Mouse (Mus musculus) lung, adult 2 months (tissue): ENCODE results near the gene Mettl4. TPM values are rescaled to one million over a fixed set of nuclear protein-coding genes. Genes with fewer than 3 reads are reported as not detected.
"Not testable (repeated sequence)": the region's sequence is repeated elsewhere in the genome, so short reads cannot be mapped to it uniquely, and the experiment has no call there.

Source experiments
- DNase-seq: peaks from one replicate; pipeline ENCODE4 v3.0.0; 2022
- H3K4me1 ChIP-seq: fragments of 200-500 bp; 2 replicates; pipeline ENCODE4 v1.6.1; 2011; ENCODE audit warnings: low read length; ENCODE audit not compliant: control insufficient read depth, insufficient read depth
- H3K4me3 ChIP-seq: fragments of 200-500 bp; replicated peaks from 2 replicates; pipeline ENCODE3; 2011; ENCODE audit warnings: low read depth, mild to moderate bottlenecking, control low read depth, low read length; ENCODE audit errors: extremely low read depth
- CTCF ChIP-seq: fragments of 200-500 bp; IDR thresholded peaks from 2 replicates; pipeline ENCODE4 v1.5.1; 2011; ENCODE audit warnings: mild to moderate bottlenecking, low read length, control low read depth; ENCODE audit not compliant: insufficient read depth
- POLR2A ChIP-seq: fragments of 200-500 bp; IDR thresholded peaks from 2 replicates; pipeline ENCODE4 v1.6.1; 2011; ENCODE audit warnings: low read depth, mild to moderate bottlenecking, control low read depth, low read length, borderline replicate concordance; ENCODE audit errors: extremely low read depth
- WGBS: fragments of 180-500 bp; shearing (Covaris S2); methylation state at CpG from one replicate; pipeline ENCODE4 v1.1.7; 2018; 5-methylcytosine and 5-hydroxymethylcytosine counted together
- polyA plus RNA-seq: library from polyadenylated mRNA; depleted of rRNA; stranded (reverse); fragments of >200 nt; gene quantifications from 2 replicates; pipeline ENCODE4 v1.2.3, GENCODE M21; 2012; rRNA removed

Gene Mettl4
- polyA plus RNA-seq: 2.8 and 3.9 TPM in 2 replicates

- under 1% methylated on average over 56 of the region's 56 CpGs for WGBS
- TF ChIP-seq POLR2A (peak; percentile 48; the same call in 1 of the 2 replicates), CTCF (no peak)
- Histone ChIP-seq H3K4me1 (no peaks in the 10 kb centered on the region), H3K4me3 (peak within 1 kb of the TSS; percentile 100)
- DNase-seq: peak; percentile 87
These were observed at the start of gene Mettl4 for GRCm38 (mm10) chr17:94749466-94750135. Gene Mettl4, minus strand, starts transcription at chr17:94750019.

DNA sequence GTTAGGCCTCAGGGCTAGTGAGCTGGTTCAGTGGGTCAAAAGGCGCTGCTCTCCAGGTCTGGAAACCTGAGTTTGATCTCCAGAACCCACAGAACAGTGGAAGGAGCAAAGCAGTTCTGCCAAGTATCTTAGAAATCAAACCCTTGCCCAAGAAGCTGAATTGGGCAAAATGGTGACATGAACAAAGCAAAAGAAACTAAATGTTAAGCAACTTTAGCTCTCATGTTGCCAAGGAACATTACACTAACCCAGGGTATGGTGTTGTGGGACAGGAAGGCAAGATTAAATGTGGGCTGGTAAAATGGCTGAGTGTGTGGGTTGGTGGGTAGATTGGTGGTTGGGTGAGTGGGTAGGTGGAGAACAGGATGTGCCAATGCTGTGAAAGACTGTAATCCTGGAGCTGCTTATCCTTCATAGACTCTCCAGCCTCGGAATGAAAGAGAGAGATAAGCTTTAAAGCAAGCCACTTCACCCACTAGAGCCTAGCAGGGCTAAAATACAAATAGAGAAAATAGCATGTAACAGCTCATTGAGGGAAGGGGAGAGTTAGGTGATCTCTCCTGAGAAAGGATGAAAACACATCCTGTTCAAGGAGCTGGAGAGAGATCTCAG is 29.2 kb upstream of the Mettl4 start:
- 64% methylated on average over 2 of the region's 2 CpGs for WGBS
- TF ChIP-seq CTCF (no peak), POLR2A (no peak)
- no peaks in the 10 kb centered on the region for H3K4me1 ChIP-seq
- H3K4me3 ChIP-seq: no peak overlapping the region
- no peak for DNase-seq

- H3K4me1 ChIP-seq: no peaks in the 10 kb centered on the region
- DNase-seq: no peak
- TF ChIP-seq CTCF (no peak), POLR2A (no peak)
- H3K4me3 ChIP-seq: no peak overlapping the region
- 72% methylated on average over 2 of the region's 2 CpGs for WGBS
These were observed 18.7 kb upstream of the Mettl4 start for GRCm38 (mm10) chr17:94768491-94768890.

GRCm38 (mm10) chr17:94764711-94765110 is 14.9 kb upstream of the Mettl4 start:
- Histone ChIP-seq H3K4me1 (no peaks in the 10 kb centered on the region), H3K4me3 (no peak overlapping the region)
- no peak for TF ChIP-seq CTCF
- no peak for TF ChIP-seq POLR2A
- DNase-seq: no peak
- 87% methylated on average over 3 of the region's 3 CpGs for WGBS

DNA sequence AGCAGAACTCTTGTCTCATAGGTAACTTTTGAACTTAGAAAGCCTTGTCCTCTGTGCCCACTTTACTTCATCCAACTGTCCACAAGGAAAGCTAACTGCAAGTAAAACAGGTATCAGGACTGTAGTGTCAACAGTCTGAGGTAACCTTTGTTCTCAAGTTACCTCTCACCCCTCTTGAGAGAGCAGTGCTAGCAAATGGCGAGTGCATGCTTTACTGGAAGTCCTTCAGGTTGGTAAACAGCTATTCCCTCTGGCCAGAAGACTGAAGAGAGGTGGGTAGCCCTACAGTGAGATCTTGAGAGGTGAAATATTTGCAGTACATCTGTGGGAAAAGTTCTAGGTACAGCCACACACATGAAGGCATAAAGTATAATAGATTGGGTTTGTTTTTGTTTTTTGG is 14.2 kb upstream of the Mettl4 start:
- H3K4me1 ChIP-seq: no peaks in the 10 kb centered on the region
- WGBS: 57% methylated on average over 1 of the region's 1 CpGs
- no peak overlapping the region for H3K4me3 ChIP-seq
- TF ChIP-seq POLR2A (no peak), CTCF (no peak)
- no peak for DNase-seq

DNA sequence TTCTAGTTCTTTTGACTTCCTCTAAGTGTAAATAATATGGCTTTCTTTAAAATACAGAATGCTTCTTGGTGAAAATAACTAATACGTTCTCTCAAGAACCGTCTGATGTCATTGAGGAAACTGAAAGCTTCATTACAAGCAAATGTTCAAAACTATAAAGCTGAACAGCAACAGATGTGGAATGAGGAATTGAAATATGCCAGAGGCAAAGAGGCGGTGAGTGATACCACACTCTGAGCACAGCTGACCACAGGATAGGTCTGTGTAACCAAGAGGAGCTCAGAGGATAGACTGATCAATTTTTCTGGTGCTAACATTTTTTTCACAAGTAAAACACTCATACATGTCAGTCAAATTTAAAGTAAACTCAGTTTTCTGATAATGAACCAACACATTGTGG is 12.6 kb upstream of the Mettl4 start:
- no peak for TF ChIP-seq POLR2A
- no peak for TF ChIP-seq CTCF
- DNase-seq: no peak
- no peak overlapping the region for H3K4me3 ChIP-seq
- 95% methylated on average over 3 of the region's 3 CpGs for WGBS
- H3K4me1 ChIP-seq: no peaks in the 10 kb centered on the region

DNA sequence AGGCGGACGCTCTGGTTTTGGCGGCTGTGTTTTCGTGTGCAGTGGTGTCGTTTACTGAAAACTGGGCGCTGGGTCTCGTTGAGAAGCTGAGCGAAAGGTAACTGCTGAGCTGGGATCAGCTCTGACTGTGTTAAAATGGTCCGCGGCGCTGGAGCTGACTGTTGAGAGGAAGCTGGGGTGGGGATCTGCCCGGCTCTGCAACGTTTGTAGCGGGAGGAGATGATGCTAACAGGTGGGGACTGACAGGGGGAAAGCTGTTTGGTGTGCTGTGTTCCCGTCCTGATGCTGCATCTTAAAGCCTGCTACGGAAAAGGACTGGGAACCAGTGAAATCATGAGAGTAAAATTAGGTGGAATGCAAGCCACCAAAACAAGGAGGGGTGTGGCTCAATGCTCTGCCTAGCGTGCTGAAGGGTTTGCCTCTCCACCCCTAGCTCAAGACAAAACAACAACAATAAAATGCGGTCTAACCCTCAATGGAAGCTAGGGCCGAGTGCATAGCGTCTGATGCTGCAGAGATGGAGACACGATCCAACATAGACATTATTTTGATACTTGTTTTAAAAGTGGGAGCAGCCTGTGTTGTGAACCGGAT is 414 bp upstream of the Mettl4 start:
- Histone ChIP-seq H3K4me3 (peak overlapping the region; percentile 100), H3K4me1 (no peaks in the 10 kb centered on the region)
- TF ChIP-seq CTCF: no peak
- no peak for TF ChIP-seq POLR2A
- WGBS: 2% methylated on average over 22 of the region's 22 CpGs
- DNase-seq: no peak

DNA sequence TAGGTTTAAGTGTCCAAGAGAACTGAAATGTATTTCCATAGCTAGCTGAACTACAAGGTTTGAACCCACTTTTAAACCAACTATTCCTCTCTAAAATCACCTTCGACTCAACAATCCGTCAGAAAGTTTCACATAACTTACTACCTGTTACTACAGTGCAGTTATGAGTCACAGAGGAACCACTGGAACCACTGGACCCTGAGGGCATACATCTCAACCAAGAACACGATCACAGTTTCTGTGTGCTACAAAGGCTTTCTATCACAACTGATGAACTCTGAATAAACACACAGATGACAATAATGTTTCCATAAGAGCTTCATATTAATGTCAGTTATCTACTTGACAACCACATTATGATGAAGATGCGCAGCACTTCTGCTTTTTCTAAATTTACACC is 11.6 kb downstream of the Mettl4 start:
- Histone ChIP-seq H3K4me3 (no peak overlapping the region), H3K4me1 (no peaks in the 10 kb centered on the region)
- 85% methylated on average over 4 of the region's 4 CpGs for WGBS
- TF ChIP-seq CTCF (no peak), POLR2A (no peak)
- DNase-seq: no peak

DNA sequence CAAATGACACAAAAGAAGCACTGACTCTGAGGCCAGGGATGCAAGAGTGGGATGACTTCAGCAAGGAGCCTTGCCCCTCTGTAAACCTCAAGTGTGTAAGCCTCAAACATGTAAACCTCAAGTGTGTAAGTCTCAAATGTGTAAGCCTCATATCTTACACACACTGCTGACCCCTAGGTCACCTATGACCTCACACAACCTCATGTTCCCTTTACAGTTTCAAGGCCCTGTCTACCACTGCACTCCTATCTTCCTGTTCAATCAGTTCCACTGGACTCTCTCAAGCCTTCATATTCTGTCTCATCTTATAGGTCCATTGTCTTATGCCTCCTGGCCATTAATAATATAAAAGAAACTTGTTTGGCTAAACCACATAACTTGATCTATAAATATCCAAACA is 13.9 kb downstream of the Mettl4 start:
- H3K4me3 ChIP-seq: no peak overlapping the region
- no peaks in the 10 kb centered on the region for H3K4me1 ChIP-seq
- DNase-seq: no peak
- TF ChIP-seq CTCF (no peak), POLR2A (no peak)

DNA sequence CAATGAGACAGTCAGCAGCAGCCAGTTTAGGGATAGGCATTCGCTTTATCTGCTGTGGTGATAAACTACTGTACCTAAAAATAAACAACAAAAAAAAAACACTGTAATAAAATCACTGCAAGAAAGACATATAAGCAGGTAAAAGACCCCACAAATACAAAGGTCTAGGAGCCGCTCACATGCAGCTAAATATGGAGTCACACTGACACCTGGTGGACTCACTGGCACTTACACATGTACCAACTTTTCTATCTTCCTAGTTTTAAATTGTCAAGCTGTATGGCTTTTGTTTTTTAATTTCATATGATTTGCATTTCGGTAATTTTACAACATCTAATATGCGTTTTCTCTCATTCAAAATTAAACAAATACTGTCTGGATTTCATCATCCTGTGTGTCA is 14.4 kb downstream of the Mettl4 start:
- no peak overlapping the region for H3K4me3 ChIP-seq
- DNase-seq: no peak
- no peak for TF ChIP-seq POLR2A
- TF ChIP-seq CTCF: no peak
- H3K4me1 ChIP-seq: no peaks in the 10 kb centered on the region
- 71% methylated on average over 4 of the region's 4 CpGs for WGBS

- DNase-seq, H3K4me3 ChIP-seq, H3K4me1 ChIP-seq: not testable (repeated sequence)
- 32% methylated on average over 2 of the region's 2 CpGs for WGBS
These were observed 19.4 kb downstream of the Mettl4 start for GRCm38 (mm10) chr17:94730416-94730815.
